Mouse (Mus musculus): ENCODE measurements around the gene Vat1l. TPM values are rescaled to one million over a fixed set of nuclear protein-coding genes. Genes with fewer than 3 reads are reported as not detected.

Vat1l gene
- total and polyA plus RNA-seq, 3 experiments = 0.27 TPM; not detected in 2

DNA sequence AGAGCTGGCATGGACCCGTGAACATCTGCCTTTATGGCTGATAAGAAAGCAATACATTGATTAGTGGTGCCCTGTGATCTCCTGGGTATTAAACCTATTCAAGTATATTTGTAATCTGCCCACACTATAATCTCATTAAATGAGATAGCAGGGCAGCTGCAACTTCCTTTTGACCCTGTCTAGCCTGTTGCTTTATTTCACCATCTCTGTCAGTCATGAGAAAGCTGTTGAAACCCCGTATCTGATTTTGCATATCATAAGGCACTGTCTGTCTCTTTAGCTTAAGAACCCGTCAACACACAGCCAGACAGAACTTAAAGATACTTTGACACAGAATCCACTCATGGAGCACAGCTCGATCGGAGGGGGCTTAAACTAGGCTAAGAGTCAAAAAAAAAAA lies 213.1 kb downstream of the Vat1l start:
- no peaks in the 10 kb centered on the region for H3K27me3 ChIP-seq (ENCODE audit: insufficient read depth, low read length)
- H3K36me3 ChIP-seq (replicated peaks) = no peaks in the 10 kb centered on the region
- no peak for ATAC-seq (ENCODE audit: extremely low read depth, insufficient number of reproducible peaks, low FRiP score, poor library complexity, severe bottlenecking)
- DNase-seq (ENCODE audit: low spot score) = no peak
- H3K4me3 ChIP-seq (ENCODE audit: low read depth, low read length) = no peak overlapping the region
- H3K9me3 ChIP-seq (replicated peaks) = peaks cover 22% of the 10 kb centered on the region
- TF ChIP-seq CTCF (IDR thresholded peaks at IDR 0.05; ENCODE audit: low read depth, low read length) (no peak), GATA2 (IDR thresholded peaks at IDR 0.05; ENCODE audit: borderline replicate concordance, low read depth, low read length) (no peak)
- H3K4me1 ChIP-seq (ENCODE audit: insufficient read depth, low read depth, low read length) = no peaks in the 10 kb centered on the region

DNA sequence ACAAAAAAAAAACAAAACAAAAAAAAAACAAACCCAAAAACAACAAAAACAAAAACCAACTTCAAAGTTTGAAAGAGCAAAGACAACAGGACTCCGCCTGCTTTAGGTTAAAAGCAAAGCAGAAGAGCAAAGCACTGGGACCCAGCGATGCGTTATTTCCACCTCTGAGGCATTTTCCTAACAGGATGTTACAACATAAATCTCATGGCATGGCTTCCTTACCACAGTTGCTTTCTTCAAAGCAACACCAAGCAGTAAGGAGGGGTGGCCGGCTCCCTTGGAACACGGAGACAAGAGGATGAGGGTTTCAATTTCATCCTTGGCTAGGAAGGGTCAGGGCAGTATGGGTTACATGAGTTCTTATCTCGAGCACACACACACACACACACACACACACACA lies 213.5 kb downstream of the Vat1l start:
- Histone ChIP-seq H3K36me3 (replicated peaks) (no peaks in the 10 kb centered on the region), H3K4me1 (ENCODE audit: insufficient read depth, low read depth, low read length) (no peaks in the 10 kb centered on the region), H3K27me3 (ENCODE audit: insufficient read depth, low read length) (no peaks in the 10 kb centered on the region), H3K9me3 (replicated peaks) (peaks cover 26% of the 10 kb centered on the region), H3K4me3 (ENCODE audit: low read depth, low read length) (no peak overlapping the region)
- TF ChIP-seq GATA1 (IDR thresholded peaks at IDR 0.05; ENCODE audit: borderline replicate concordance, low read length) = no peak
- no peak for TF ChIP-seq POLR2AphosphoS5 (IDR thresholded peaks at IDR 0.05; ENCODE audit: insufficient replicate concordance, low read depth, low read length)
- TF ChIP-seq CTCF (IDR thresholded peaks at IDR 0.05; ENCODE audit: low read depth, low read length) = no peak
- no peak for TF ChIP-seq TAL1 (conservative IDR thresholded peaks at IDR 0.05; ENCODE audit: low read depth, low read length)
- DNase-seq (ENCODE audit: low spot score) (no peak), ATAC-seq (ENCODE audit: extremely low read depth, insufficient number of reproducible peaks, low FRiP score, poor library complexity, severe bottlenecking) (no peak)

DNA sequence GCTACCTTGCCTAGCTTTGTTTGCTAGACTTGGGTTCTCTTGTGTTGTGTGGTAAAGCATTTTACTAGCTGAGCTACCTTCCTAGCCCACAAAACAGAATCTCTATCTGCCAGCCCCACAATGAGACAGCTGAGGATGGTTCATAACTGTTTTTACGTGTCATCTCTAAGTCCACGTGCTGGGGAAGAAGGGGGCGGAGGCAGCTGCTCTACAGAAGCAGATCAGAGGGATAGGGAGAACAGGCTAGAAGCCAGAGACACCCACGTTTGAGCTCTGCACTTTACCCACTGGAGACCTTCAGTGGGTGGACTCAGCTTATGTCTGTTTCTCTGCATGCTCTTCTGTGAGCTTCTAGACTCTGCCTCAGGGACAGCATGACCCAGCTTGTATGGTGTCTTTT lies 216.1 kb downstream of the Vat1l start:
- H3K36me3 ChIP-seq (replicated peaks) = no peaks in the 10 kb centered on the region
- ATAC-seq (ENCODE audit: extremely low read depth, insufficient number of reproducible peaks, low FRiP score, poor library complexity, severe bottlenecking) (no peak), DNase-seq (ENCODE audit: low spot score) (no peak)
- TF ChIP-seq POLR2AphosphoS5 (IDR thresholded peaks at IDR 0.05; ENCODE audit: insufficient replicate concordance, low read depth, low read length) = no peak
- TF ChIP-seq TAL1 (conservative IDR thresholded peaks at IDR 0.05; ENCODE audit: low read depth, low read length) = no peak
- TF ChIP-seq GATA2 (IDR thresholded peaks at IDR 0.05; ENCODE audit: borderline replicate concordance, low read depth, low read length) = no peak
- no peak for TF ChIP-seq GATA1 (IDR thresholded peaks at IDR 0.05; ENCODE audit: borderline replicate concordance, low read length)
- no peak for TF ChIP-seq CTCF (IDR thresholded peaks at IDR 0.05; ENCODE audit: low read depth, low read length)
- H3K27me3 ChIP-seq (ENCODE audit: insufficient read depth, low read length) = no peaks in the 10 kb centered on the region
- H3K9me3 ChIP-seq (replicated peaks) = peaks cover 31% of the 10 kb centered on the region
- no peaks in the 10 kb centered on the region for H3K4me1 ChIP-seq (ENCODE audit: insufficient read depth, low read depth, low read length)
- H3K4me3 ChIP-seq (ENCODE audit: low read depth, low read length) = no peak overlapping the region

Other genes with a start within 250 kb of the Vat1l start
- not detected in 2 replicates for gene Nudt7, start 72.1 kb upstream of the Vat1l start, total RNA-seq (2014; fragmentation: Nextera tagmentation)
- 0.05 and 0.06 TPM in 2 replicates for gene Nudt7, start 72.1 kb upstream of the Vat1l start, total RNA-seq (2017)
- not detected in 2 replicates for gene Nudt7, start 72.1 kb upstream of the Vat1l start, polyA plus RNA-seq (2012)
- gene Clec3a, start 212.5 kb downstream of the Vat1l start, total RNA-seq (2014; fragmentation: Nextera tagmentation) = not detected in 2 replicates
- gene Clec3a, start 212.5 kb downstream of the Vat1l start, total RNA-seq (2017) = not detected in 2 replicates
- gene Clec3a, start 212.5 kb downstream of the Vat1l start, polyA plus RNA-seq (2012) = not detected in 2 replicates
- 20.1 and 33.9 TPM in 2 replicates for gene Wwox, start 234.0 kb downstream of the Vat1l start, total RNA-seq (2014; fragmentation: Nextera tagmentation)
- gene Wwox, start 234.0 kb downstream of the Vat1l start, total RNA-seq (2017) = 5.5 and 7.2 TPM in 2 replicates
- gene Wwox, start 234.0 kb downstream of the Vat1l start, polyA plus RNA-seq (2012) = 5.8 TPM in 2 replicates

Measured in G1E (cell line).